Mouse (Mus musculus) E14TG2a.4 (cell line): ENCODE data around the gene Synj2.

Source experiments
- CTCF ChIP-seq: conservative IDR thresholded peaks from 2 replicates; pipeline ENCODE4 v1.5.1; 2014; ENCODE audit warnings: low read length
- POU5F1 ChIP-seq: IDR thresholded peaks from 2 replicates; pipeline ENCODE4 v1.6.1; 2014; ENCODE audit warnings: low read length, borderline replicate concordance

- TF ChIP-seq CTCF (no peak), POU5F1 (no peak)
These were observed 111.7 kb downstream of the Synj2 start for GRCm38 (mm10) chr17:6052801-6053200.
